22 mouse cellular contexts compared by ENCODE assay signal in genomic region chr9:70237136-70237535, GRCm38 (mm10). TPM values are rescaled to one million over a fixed set of nuclear protein-coding genes. Genes with fewer than 3 reads are reported as not detected.
A peak's percentile ranks its signal among the peaks of the same experiment; 100 is the strongest.
DNase-seq lines count a peak whose midpoint lies in the region; ATAC-seq and TF ChIP-seq lines count a peak whose summit lies in the region.
"Had no signal": no experiment of that assay in that cellular context is flagged by ENCODE, and none has a peak within 500 bp of the region (broad histone marks: within the 10 kb centered on the region; RNA-seq: fewer than 3 reads in every experiment).

No protein-coding gene starts in this region.

- TF ChIP-seq POLR2A in bone marrow macrophage, adult 2 months (IDR thresholded peaks at IDR 0.05; ENCODE audit: borderline replicate concordance, low read depth, low read length), result no peak
- TF ChIP-seq POLR2A in thymus, adult 2 months (IDR thresholded peaks at IDR 0.05; ENCODE audit: control insufficient read depth, extremely low read depth, insufficient read depth, low read length, poor library complexity), result no peak

- H3K9me3 ChIP-seq in lung, embryonic 15.5 days, result no peaks in the 10 kb centered on the region
- H3K9me3 ChIP-seq: embryonic facial prominence, embryonic 13.5 days; forebrain, embryonic 12.5 days; G1E; heart, embryonic 13.5 days had no signal

- 42% methylated on average over 3 of the region's 3 CpGs for WGBS in lung, embryonic 15.5 days
- 14% methylated on average over 3 of the region's 3 CpGs for WGBS in thymus, adult 2 months

- no peaks in the 10 kb centered on the region for H3K36me3 ChIP-seq in lung, embryonic 15.5 days
- H3K36me3 ChIP-seq in splenic B cell, adult 2 months (ENCODE audit: control insufficient read depth, insufficient read depth, low read length, poor library complexity, severe bottlenecking), result no peaks in the 10 kb centered on the region
- no peaks in the 10 kb centered on the region for H3K36me3 ChIP-seq in thymus, adult 2 months (ENCODE audit: control insufficient read depth, insufficient read depth, low read length)
- H3K36me3 ChIP-seq: embryonic facial prominence, embryonic 13.5 days; forebrain, embryonic 12.5 days; G1E; heart, embryonic 13.5 days had no signal

- H3K9ac ChIP-seq in lung, embryonic 15.5 days, result no peak overlapping the region
- H3K9ac ChIP-seq: embryonic facial prominence, embryonic 13.5 days; forebrain, embryonic 12.5 days; forebrain, postnatal 0 days; heart, embryonic 13.5 days had no signal

- TF ChIP-seq CTCF in bone marrow macrophage, adult 2 months (IDR thresholded peaks at IDR 0.05; ENCODE audit: low read depth, low read length), result no peak
- TF ChIP-seq CTCF in thymus, adult 2 months (IDR thresholded peaks at IDR 0.05; ENCODE audit: borderline replicate concordance, control insufficient read depth, extremely low read depth, insufficient read depth, low read length, poor library complexity), result no peak

- H3K4me1 ChIP-seq in lung, embryonic 15.5 days, result peaks cover 70% of the 10 kb centered on the region
- peaks cover 53% of the 10 kb centered on the region for H3K4me1 ChIP-seq in bone marrow macrophage, adult 2 months (ENCODE audit: control insufficient read depth, insufficient read depth, low read length)
- H3K4me1 ChIP-seq in thymus, adult 2 months (replicated peaks; ENCODE audit: control insufficient read depth, insufficient read depth, low read length), result no peaks in the 10 kb centered on the region
- H3K4me1 ChIP-seq: forebrain, embryonic 12.5 days had no signal

- no peak for ATAC-seq in lung, embryonic 15.5 days (ENCODE audit: borderline replicate concordance, extremely low read depth, low FRiP score, low TSS enrichment)
- ATAC-seq: forebrain, postnatal 0 days; hindbrain, postnatal 0 days had no signal

- H3K27me3 ChIP-seq in lung, embryonic 15.5 days, result no peaks in the 10 kb centered on the region
- no peaks in the 10 kb centered on the region for H3K27me3 ChIP-seq in splenic B cell, adult 2 months (ENCODE audit: control insufficient read depth, insufficient read depth, low read length, poor library complexity, severe bottlenecking)
- no peaks in the 10 kb centered on the region for H3K27me3 ChIP-seq in thymus, adult 2 months (ENCODE audit: control insufficient read depth, insufficient read depth, low read length)
- H3K27me3 ChIP-seq: embryonic facial prominence, embryonic 13.5 days; forebrain, embryonic 12.5 days; heart, embryonic 13.5 days had no signal

- no peak overlapping the region for H3K4me3 ChIP-seq in lung, embryonic 15.5 days
- no peak overlapping the region for H3K4me3 ChIP-seq in bone marrow macrophage, adult 2 months (ENCODE audit: insufficient read depth, low read length)
- no peak overlapping the region for H3K4me3 ChIP-seq in thymus, adult 2 months (ENCODE audit: control insufficient read depth, insufficient read depth, low read length)
- H3K4me3 ChIP-seq: embryonic facial prominence, embryonic 13.5 days; forebrain, embryonic 12.5 days; gastrocnemius, adult 2 months; heart, embryonic 13.5 days had no signal

- peak overlapping the region; percentile 14; the same call in 1 of the 2 replicates for H3K4me2 ChIP-seq in lung, embryonic 15.5 days
- H3K4me2 ChIP-seq: embryonic facial prominence, embryonic 13.5 days; forebrain, embryonic 12.5 days; heart, embryonic 13.5 days had no signal

- no peak for DNase-seq in lung, postnatal 25 days (ENCODE audit: low spot score)
- DNase-seq in spleen, postnatal 36 days (ENCODE audit: low spot score in 2 of 2), result peak; percentile 72 to 77
- no peak for DNase-seq in spleen, adult 18-20 months
- DNase-seq in splenic B cell, adult 2 months (ENCODE audit: low read depth, low spot score), result peak; percentile 89
- no peak for DNase-seq in gastrocnemius, adult 8-10 months (ENCODE audit: low spot score in 2 of 2)
- no peak for DNase-seq in thymus, adult 2 months
- DNase-seq: adrenal gland, adult 8-10 months; adrenal gland, postnatal 36 days; cerebellum, adult 11 months; cerebellum, adult 8-10 months; cerebellum, postnatal 14 days; forebrain, postnatal 0 days; gastrocnemius, adult 2 months; gastrocnemius, postnatal 36 days; heart, postnatal 36 days had no signal

- peak overlapping the region; percentile 81 for H3K27ac ChIP-seq in lung, embryonic 15.5 days
- H3K27ac ChIP-seq in bone marrow macrophage, adult 2 months (ENCODE audit: insufficient read depth, low read depth, low read length), result peak overlapping the region; percentile 13; the same call in 1 of the 2 replicates
- H3K27ac ChIP-seq in thymus, adult 2 months (ENCODE audit: control insufficient read depth, insufficient read depth, low read length), result no peak overlapping the region
- H3K27ac ChIP-seq: embryonic facial prominence, embryonic 13.5 days; forebrain, embryonic 12.5 days; heart, embryonic 13.5 days; hindbrain, postnatal 0 days had no signal

RNA-seq across cellular contexts. Expression of gene Myo1e, which starts 30.0 kb away (rescaled TPM):
- 36.3 and 40.3 TPM in 2 replicates for polyA plus RNA-seq in lung, embryonic 15.5 days (2015; fragmentation: Nextera tagmentation; extraction: Ambion mirVana)
- polyA plus RNA-seq in bone marrow macrophage, adult 2 months (2012; ENCODE audit: insufficient read depth, insufficient read length, missing spikeins), result 78.8 and 86.6 TPM in 2 replicates
- total RNA-seq in gastrocnemius, adult 8-10 months (2022), result 1 to 10 TPM; 4.7 to 8.3 (median 5.3) TPM
- polyA plus RNA-seq in thymus, adult 2 months (2012; rRNA removed), result 3.6 and 3.7 TPM in 2 replicates

Comparison
In these comparisons a context has a peak if more than half of its experiments do, and no peak if none do; other contexts are left out.
1. DNase-seq: peak in spleen, postnatal 36 days (2 of 2) and splenic B cell, adult 2 months (single experiment); none in lung, postnatal 25 days (single experiment), spleen, adult 18-20 months (0 of 2), gastrocnemius, adult 8-10 months (0 of 2) and thymus, adult 2 months (single experiment).